Mouse (Mus musculus) kidney, adult 2 months (tissue): ENCODE results near the gene Cdca7l.

Source experiments
- CTCF ChIP-seq: fragments of 200-500 bp; conservative IDR thresholded peaks from 2 replicates; pipeline ENCODE4 v1.5.1; 2011; ENCODE audit warnings: low read depth, mild to moderate bottlenecking, control low read depth, low read length, moderate library complexity, mixed read lengths; ENCODE audit not compliant: insufficient read depth, insufficient read length
- POLR2A ChIP-seq: fragments of 200-500 bp; IDR thresholded peaks from one replicate; pipeline ENCODE4 v1.6.1; 2011; ENCODE audit warnings: low read depth, low read length, control low read depth

GRCm38 (mm10) chr12:117872265-117872664, 68.2 kb downstream of the Cdca7l start:
- TF ChIP-seq POLR2A = no peak
- no peak for TF ChIP-seq CTCF
